Mouse (Mus musculus) thymus, postnatal 4 days (tissue): ENCODE measurements at regions not wholly inside any gene's neighbourhood (a gene's known extent, or its start where the extent isn't known, plus 50 kb on each side); places are given as distances from the start of the nearest gene placed in this dataset.
"Not testable (repeated sequence)": the region's sequence is repeated elsewhere in the genome, so short reads cannot be mapped to it uniquely, and the experiment has no call there.

Experiments
- DNase-seq: peaks from one replicate; pipeline ENCODE4 v3.0.0; 2021

GRCm38 (mm10) chr3:82290373-82290772 is 67.5 kb upstream of the Map9 start:
- DNase-seq = no peak

DNA sequence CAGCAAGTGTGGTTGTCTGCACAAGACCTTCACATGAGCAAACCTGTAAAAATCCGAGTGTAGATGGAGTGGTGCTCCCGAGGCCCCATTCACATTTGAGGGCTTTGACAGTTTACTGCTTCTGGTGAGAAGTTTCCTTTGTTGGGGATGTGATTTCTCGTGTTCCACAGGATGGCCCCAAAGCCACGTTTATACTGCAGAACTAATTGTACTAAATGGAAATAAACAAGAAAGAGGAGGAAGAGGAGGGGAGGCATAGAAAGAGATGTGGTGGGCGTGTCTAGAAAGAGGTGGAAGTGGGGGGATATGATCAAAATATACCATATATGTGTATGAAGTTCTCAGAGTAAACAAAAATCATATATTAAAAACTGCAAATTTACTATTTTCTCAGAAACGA is 68.8 kb upstream of the Map9 start:
- no peak for DNase-seq

- no peak for DNase-seq
Observed at GRCm38 (mm10) chr3:82276977-82277714, 80.7 kb upstream of the Map9 start.

DNA sequence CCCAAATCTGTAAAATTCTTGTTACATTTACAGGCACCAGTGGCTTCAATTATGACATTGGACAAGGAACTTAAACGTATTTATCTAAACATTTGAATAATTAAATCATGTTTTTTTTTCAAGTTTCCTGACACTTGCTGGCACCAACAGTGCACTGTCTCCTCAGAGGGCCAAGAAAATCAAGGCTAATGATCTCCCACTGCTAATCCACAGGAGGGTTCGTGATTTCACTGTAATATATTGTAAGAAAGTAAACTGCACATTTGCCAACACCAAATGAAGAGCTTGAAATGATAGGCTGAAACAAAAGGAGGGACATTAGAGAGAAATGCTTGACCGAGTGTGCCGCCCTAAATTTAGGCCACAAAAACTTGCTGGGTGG is 82.0 kb upstream of the Map9 start:
- DNase-seq = no peak

GRCm38 (mm10) chr3:82274945-82275821 is 82.7 kb upstream of the Map9 start:
- DNase-seq = no peak

DNA sequence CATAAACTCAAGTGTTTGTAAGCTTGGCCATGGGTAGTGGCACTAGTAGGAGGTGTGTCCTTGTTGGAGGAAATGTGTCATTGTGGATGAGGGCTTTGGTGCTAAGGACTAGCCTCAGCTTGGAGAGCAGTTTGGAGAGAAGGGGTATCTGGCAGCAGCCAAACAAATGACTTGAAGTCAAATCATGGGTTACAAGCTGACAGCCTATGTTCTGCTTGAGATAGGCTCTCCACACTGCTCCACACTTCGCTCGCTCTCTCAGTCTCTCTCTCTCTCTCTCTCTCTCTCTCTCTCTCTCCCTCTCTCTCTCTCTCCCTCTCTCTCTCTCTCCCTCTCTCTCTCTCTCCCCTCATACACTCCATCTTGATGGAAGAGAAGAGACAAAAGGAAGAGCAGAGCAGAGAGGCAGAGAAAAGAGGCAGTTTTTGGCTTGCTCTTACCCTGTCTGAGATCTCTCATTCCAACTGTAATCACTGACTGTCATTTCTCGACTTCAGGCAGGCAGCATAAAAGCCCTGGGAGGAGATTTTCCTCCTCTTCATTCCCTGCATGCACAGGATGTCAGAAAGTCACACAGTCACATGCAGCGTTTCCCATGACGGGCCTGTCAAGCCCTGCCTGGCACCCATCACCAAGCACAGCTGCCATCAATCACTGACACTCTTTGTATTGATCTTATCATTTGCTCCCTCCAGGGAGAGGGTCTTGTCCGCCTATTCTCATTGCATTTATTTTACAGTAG is 83.5 kb upstream of the Map9 start:
- no peak for DNase-seq

- not testable (repeated sequence) for DNase-seq
Observed at GRCm38 (mm10) chr3:82273511-82273910, 84.3 kb upstream of the Map9 start.

DNA sequence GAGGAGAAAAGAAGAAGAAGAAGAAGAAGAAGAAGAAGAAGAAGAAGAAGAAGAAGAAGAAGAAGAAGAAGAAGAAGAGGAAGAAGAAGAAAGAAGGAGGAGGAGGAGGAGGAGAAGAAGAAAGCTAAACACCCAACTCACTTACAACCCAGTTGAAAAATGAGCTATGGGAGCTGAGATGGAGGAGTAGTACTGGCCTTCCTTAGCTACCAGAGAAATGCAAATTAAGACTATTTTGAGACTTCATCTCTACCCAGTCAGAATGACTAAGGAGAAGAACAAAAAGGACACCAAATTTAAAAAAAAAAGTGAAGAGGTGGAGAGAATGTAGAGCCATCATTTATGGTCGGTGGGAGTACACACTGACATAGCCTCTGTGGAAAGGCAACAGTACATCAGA is 85.9 kb upstream of the Map9 start:
- DNase-seq = no peak

- no peak for DNase-seq
Observed at GRCm38 (mm10) chr3:82265941-82266340, 91.9 kb upstream of the Map9 start.

DNA sequence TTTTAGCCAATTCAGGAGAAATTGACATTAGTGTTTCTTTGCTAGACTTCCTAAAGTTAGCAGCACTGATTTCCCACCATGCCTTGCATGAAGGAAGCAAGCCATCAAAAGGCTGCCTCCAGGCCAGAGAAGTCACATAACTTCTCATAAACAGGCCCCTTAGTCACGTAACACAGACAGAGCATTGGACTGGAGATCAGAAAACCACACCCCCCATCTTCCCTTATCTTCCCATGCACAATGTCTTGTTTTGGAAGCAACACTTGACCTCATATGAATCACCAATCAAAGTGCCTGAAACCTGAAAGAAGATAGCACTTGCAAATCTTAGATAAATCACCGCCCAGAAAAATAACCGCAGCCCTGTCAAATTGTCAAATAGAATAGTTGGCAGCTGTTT is 95.9 kb upstream of the Map9 start:
- no peak for DNase-seq

DNA sequence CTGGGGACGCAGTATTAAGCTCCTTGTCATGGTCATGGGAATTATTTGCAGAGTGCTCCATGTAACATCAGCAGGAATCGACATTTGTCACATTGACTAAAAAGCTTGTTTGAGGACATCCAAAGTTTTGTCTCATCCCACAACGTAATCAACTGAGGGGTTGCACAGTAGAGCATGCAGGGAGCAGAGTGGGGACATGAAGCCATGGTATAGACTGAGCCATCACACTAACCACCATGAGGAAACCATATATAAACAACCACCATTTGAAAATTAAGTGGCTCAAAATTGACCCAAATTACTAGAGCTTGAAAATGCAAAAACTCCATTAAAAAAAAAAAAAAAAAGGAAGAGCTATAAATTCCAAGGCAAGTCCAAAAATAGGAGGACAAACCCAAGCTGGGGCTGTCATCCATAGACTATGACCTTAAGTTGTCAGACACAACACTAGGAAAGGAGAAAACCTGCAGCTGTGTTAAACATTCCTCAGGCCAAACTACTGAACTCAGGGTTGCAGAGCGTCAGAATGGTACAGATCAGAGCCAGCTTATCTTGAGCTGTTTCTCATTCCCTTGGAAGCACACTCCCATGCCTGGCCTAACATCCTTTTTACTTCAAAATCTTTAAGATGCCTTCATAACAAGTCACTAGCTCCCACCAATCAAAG is 97.7 kb upstream of the Map9 start:
- no peak for DNase-seq

GRCm38 (mm10) chr3:82250796-82251261 is 105.2 kb upstream of the Gucy1a1 start:
- DNase-seq = no peak

DNA sequence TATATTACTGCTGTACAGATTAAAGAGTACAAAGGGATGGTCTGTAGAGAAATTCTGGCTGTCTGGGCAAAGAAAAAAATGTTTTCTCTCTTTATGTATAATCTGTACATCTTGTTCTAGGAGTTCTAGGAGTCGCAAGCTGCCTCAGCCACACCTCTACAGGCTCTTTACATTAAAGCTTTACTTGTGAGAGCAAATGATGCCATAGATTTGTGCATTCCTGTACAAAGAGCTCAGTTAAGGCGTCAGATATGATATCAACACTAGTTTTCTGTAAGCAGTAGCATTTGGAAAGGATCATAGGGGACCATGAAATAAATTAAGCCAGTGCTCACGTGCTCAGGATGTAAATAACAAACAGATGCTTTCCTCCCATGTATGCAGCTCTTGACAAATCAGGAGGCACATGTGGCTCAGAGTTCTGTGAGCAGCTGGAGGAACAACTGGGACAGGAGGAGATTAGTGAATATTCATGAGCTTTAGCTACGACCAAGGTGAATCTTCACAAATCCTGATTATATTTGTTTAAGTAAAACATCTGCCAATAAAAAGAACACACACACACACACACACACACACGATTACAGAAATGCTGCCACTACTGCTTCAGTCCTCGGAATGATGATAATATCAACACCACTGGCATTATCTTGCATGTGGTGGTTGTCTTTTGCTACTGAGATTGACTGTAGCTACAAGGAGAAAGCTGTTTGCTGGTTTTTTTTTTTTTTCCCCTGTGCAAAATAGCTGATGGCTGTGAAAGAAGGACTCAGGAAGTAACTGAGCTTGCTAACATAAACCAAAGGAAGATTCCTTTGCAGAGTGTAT is 104.6 kb upstream of the Gucy1a1 start:
- no peak for DNase-seq

GRCm38 (mm10) chr3:82236377-82237057 is 90.9 kb upstream of the Gucy1a1 start:
- DNase-seq = no peak

GRCm38 (mm10) chr3:82234306-82234705 is 88.7 kb upstream of the Gucy1a1 start:
- DNase-seq = no peak

DNA sequence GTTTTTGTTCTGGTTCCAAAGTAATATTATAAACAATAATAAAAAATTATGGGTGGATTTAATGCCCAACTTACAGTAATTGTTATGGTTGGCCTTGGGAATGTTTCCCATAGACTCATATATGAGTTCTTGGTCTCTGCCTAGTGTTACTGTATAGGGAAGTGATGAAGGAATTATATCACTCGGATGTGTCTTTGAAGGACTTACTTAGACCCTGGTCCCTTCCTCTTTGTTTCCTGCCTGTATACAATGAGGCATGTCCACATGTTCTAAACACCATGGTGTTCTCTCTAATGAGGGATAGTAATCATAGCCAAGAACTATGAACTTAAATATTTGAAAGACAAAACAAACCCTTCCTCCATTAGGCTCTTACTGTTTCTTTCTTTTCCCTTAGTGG is 77.8 kb upstream of the Gucy1a1 start:
- no peak for DNase-seq

- DNase-seq = no peak
Observed at GRCm38 (mm10) chr3:82221924-82222323, 76.3 kb upstream of the Gucy1a1 start.

- not testable (repeated sequence) for DNase-seq
Observed at GRCm38 (mm10) chr3:82219192-82219885, 73.8 kb upstream of the Gucy1a1 start.

DNA sequence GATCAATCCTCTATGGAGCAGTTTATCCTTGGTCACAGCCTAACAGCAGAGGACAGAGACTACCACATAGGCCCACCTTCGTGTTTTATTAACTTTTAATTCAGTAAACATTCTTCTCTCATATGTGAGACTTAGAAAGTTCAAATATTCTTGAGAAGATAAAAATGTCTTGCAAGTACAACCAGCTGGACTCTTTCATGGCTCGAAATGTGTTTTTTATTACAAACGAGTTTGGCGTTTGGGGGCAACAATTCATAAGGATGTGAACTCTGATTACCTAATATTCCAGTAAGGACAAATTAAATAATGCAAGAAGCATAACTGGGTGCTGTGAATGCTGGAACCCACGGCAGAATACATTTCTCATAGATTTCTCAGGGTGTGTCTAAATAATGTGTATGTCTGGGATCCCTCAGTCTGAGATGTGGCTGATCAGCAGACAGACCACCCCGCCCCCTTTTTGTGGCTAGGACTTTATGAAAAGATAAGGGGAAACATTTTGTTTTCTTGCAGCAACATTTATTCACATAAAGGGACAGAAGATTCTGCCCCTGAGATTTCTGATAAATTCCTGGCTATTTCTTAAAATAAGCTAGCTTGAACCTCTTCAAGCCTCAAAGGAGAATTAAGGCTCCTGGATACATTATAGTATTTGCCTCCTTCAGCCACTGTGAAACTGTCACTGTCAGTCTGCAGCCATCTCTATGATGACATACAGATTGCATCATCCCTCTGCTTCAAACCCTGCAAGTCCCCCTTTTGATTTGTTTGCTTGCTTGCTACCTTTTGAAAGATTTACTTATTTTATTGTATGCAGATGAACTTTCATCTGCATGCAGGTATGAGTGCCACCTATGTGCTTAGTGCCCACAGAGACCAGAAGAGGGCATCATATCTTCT is 69.2 kb upstream of the Gucy1a1 start:
- no peak for DNase-seq

DNA sequence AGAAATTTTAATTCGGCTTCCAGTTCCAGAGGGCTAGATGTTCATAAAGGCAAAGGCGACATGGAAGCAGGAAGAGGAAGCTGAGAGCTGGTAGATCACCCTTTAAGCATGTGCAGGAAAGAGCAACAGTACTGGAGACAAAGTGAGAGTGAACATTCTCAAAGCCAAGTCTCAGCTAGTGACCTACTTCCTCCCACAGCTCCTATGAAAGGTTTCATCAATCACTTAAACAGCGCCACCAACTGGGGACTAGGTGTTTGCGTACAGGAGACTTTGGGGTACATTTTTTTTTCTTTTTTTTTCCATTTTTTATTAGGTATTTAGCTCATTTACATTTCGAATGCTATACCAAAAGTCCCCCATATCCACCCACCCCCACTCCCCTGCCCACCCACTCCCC is 61.7 kb upstream of the Gucy1a1 start:
- peak; percentile 7 for DNase-seq
